Mouse (Mus musculus): ENCODE measurements around the gene M6pr.
A peak's percentile ranks its signal among the peaks of the same experiment; 100 is the strongest.

The M6pr gene

GRCm38 (mm10) chr6:122299621-122300133 is 8.8 kb upstream of the M6pr start:
- DNase-seq = no peak

GRCm38 (mm10) chr6:122302121-122302520 is 6.4 kb upstream of the M6pr start:
- DNase-seq = no peak

GRCm38 (mm10) chr6:122302661-122303060 is 5.9 kb upstream of the M6pr start:
- no peak for DNase-seq

GRCm38 (mm10) chr6:122303526-122303925 is 5.0 kb upstream of the M6pr start:
- DNase-seq = no peak

- peak; percentile 70 to 82 for DNase-seq
These were observed 4.2 kb upstream of the M6pr start for GRCm38 (mm10) chr6:122304355-122304754.

- no peak for DNase-seq
These were observed 3.5 kb upstream of the M6pr start for GRCm38 (mm10) chr6:122304790-122305555.

GRCm38 (mm10) chr6:122306707-122307106 is 1.8 kb upstream of the M6pr start:
- DNase-seq = no peak

GRCm38 (mm10) chr6:122308136-122308504 is 400 bp upstream of the M6pr start:
- peak in 1 of 2 experiments; percentile 18 for DNase-seq

- DNase-seq = no peak
These were observed 983 bp downstream of the M6pr start for GRCm38 (mm10) chr6:122309446-122309960.

- DNase-seq = no peak
These were observed 1.8 kb downstream of the M6pr start for GRCm38 (mm10) chr6:122310187-122310820.

GRCm38 (mm10) chr6:122318726-122319125 is 10.2 kb downstream of the M6pr start:
- no peak for DNase-seq

GRCm38 (mm10) chr6:122325361-122325975 is 16.9 kb downstream of the M6pr start:
- DNase-seq = no peak

- DNase-seq = no peak
These were observed 24.6 kb downstream of the M6pr start for GRCm38 (mm10) chr6:122333081-122333612.

GRCm38 (mm10) chr6:122334786-122335340 is 26.3 kb downstream of the M6pr start:
- DNase-seq = no peak

GRCm38 (mm10) chr6:122337546-122337945 is 29.0 kb downstream of the M6pr start:
- DNase-seq = peak; percentile 30 to 50

GRCm38 (mm10) chr6:122339047-122339647 is 30.6 kb downstream of the M6pr start:
- DNase-seq = peak; percentile 71 to 77

GRCm38 (mm10) chr6:122339648-122340341 is 31.3 kb downstream of the M6pr start:
- DNase-seq = peak; percentile 76 to 90

- no peak for DNase-seq
These were observed 32.0 kb downstream of the M6pr start, which contains the start of gene Phc1 for GRCm38 (mm10) chr6:122340349-122341000. Gene Phc1 (minus strand): TSS chr6:122340561.

- DNase-seq = no peak
These were observed 32.7 kb downstream of the M6pr start for GRCm38 (mm10) chr6:122341038-122341810.

- no peak for DNase-seq
These were observed 33.6 kb downstream of the M6pr start for GRCm38 (mm10) chr6:122342125-122342524.
